Mouse (Mus musculus) limb, embryonic 13.5 days (tissue): Measurements from ENCODE around the gene Nodal. TPM values are rescaled to one million over a fixed set of nuclear protein-coding genes. Genes with fewer than 3 reads are reported as not detected.

Experiments used
- ATAC-seq: fragments of 200-750 bp; cut with Nextera tagmentation; 2 replicates; pipeline ENCODE4 v1.8.0; 2017; ENCODE audit warnings: low read depth, moderate number of reproducible peaks, moderate TSS enrichment; ENCODE audit not compliant: low FRiP score
- H3K27ac ChIP-seq: fragments of 300-500 bp; sonication (generic); 2 replicates; pipeline ENCODE4 v1.5.1; 2015; ENCODE audit warnings: inconsistent platforms, mild to moderate bottlenecking, moderate library complexity
- H3K27me3 ChIP-seq: fragments of 300-500 bp; sonication (generic); 2 replicates; pipeline ENCODE4 v1.6.1; 2015; ENCODE audit warnings: mild to moderate bottlenecking, inconsistent platforms
- H3K36me3 ChIP-seq: fragments of 300-500 bp; sonication (generic); 2 replicates; pipeline ENCODE4 v1.6.1; 2015; ENCODE audit warnings: inconsistent platforms, mild to moderate bottlenecking, moderate library complexity
- H3K4me1 ChIP-seq: fragments of 300-500 bp; sonication (generic); 2 replicates; pipeline ENCODE4 v1.6.1; 2015; ENCODE audit warnings: inconsistent platforms
- H3K4me2 ChIP-seq: fragments of 300-500 bp; sonication (generic); replicated peaks from 2 replicates; pipeline ENCODE4 v1.6.1; 2015; ENCODE audit warnings: inconsistent platforms, mild to moderate bottlenecking, moderate library complexity
- H3K4me3 ChIP-seq: fragments of 300-500 bp; sonication (generic); 2 replicates; pipeline ENCODE4 v1.5.1; 2015; ENCODE audit warnings: moderate library complexity, mild to moderate bottlenecking, inconsistent platforms
- H3K9ac ChIP-seq: fragments of 300-500 bp; sonication (generic); 2 replicates; pipeline ENCODE4 v1.6.1; 2015; ENCODE audit warnings: mild to moderate bottlenecking, inconsistent platforms
- H3K9me3 ChIP-seq: fragments of 300-500 bp; sonication (generic); 2 replicates; pipeline ENCODE4 v1.6.1; 2016; ENCODE audit warnings: inconsistent platforms
- WGBS: fragments of 180-500 bp; shearing (Covaris S2); methylation state at CpG from one replicate; pipeline ENCODE4 v1.1.7; 2015; 5-methylcytosine and 5-hydroxymethylcytosine counted together
- polyA plus RNA-seq: library from polyadenylated mRNA; unstranded; fragments of >200 nt; fragmentation: Nextera tagmentation; extraction: Ambion mirVana; gene quantifications from 2 replicates; pipeline ENCODE4 v1.2.1, GENCODE M21; 2015

Nodal gene
- polyA plus RNA-seq, result 0.19 and 0.20 TPM in 2 replicates

DNA sequence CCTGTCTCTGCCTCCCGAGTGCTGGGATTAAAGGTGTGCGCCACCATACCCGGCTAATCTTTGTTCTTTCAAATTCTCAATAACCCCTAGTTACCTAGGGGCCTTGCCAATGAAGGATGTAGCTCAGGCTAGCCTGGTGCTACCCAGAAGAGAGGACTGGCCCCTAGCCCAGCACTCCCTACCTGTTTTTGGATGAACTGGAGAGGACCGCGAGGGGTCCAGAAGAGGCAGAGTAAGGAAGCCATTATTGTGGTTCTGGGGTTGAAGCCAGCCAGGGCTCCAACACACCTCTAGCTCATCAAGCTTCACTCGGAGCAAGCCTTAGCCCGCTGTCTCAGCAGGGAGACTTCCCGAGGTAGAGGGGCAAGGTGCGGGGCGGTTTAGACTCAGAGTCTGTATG is at the start of gene Nodal:
Nodal (plus strand) TSS at position 301 of the 400 bp plus-strand sequence.
- Histone ChIP-seq H3K27ac (no peak within 1 kb of the TSS), H3K9me3 (no peaks in the 10 kb centered on the region), H3K9ac (peak within 1 kb of the TSS; percentile 59), H3K27me3 (peaks cover 70% of the 10 kb centered on the region), H3K36me3 (no peaks in the 10 kb centered on the region), H3K4me2 (peak within 1 kb of the TSS; percentile 85), H3K4me1 (peaks cover 16% of the 10 kb centered on the region), H3K4me3 (peak within 1 kb of the TSS; percentile 49)
- peak; percentile 32; the same call in 1 of the 2 replicates for ATAC-seq
- 18% methylated on average over 10 of the region's 10 CpGs for WGBS

DNA sequence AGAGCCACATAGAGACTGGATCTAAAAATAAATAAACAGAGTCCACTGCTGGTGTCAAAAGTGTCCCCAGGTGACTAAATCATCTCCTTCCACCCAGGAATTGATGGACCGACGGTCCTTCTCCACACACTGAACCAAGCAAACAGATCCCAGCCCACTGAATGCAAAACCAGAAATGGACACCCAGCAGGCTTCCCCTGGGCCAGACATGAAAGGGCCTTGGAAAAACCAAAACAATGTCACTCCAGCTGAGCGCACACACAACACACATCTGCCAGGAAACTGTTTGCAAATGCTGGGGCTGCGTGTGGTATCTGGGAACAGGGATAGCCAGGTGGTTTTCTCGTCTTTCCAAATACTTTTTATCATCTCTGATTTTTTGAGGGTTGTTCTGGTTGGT is 48.0 kb upstream of the Nodal start:
- Histone ChIP-seq H3K27ac (peak overlapping the region; percentile 34), H3K4me3 (no peak overlapping the region), H3K9ac (no peak overlapping the region), H3K4me2 (no peak overlapping the region), H3K36me3 (no peaks in the 10 kb centered on the region), H3K4me1 (peaks cover 39% of the 10 kb centered on the region), H3K27me3 (no peaks in the 10 kb centered on the region), H3K9me3 (peaks cover 3% of the 10 kb centered on the region; the same call in 1 of the 2 replicates)
- no peak for ATAC-seq
- 43% methylated on average over 5 of the region's 5 CpGs for WGBS

DNA sequence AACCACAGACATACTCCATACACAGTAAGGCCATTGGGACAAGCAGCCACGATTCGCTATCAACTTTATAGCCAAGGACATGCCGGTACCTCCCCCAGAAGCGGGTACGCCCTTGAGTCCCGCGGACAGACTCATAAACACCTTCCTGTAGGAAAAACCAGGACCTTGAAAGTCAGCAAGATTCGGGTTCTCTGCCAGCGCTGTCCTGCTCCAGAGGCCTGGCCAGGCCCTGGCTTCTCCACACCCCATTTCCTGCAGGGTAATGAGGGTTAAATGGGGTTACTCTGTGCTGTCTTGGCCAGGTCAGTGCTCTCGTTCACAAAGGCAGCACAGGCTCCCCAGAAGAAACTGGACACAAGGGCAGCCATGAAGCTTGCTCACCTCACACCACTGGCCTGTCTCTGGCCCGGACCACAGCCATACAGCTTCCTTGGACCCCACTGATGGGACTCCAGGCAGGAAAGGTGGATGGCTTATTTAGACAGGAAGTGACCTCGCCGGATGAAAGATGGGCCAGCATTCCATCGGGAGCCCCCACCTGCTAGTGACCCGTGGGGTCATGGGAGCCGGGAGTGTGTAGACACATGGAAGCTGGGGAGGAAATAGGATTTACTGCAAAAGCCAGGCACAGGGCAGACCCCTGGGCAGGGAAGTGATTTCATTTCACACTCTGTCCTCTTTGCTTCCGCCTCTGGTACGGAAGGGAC is 47.3 kb upstream of the Nodal start:
- Histone ChIP-seq H3K4me3 (no peak overlapping the region), H3K36me3 (no peaks in the 10 kb centered on the region), H3K9me3 (peaks cover 3% of the 10 kb centered on the region; the same call in 1 of the 2 replicates), H3K4me2 (peak overlapping the region; percentile 24), H3K9ac (no peak overlapping the region), H3K27me3 (no peaks in the 10 kb centered on the region), H3K4me1 (peaks cover 43% of the 10 kb centered on the region), H3K27ac (peak overlapping the region; percentile 34)
- ATAC-seq, result peak; percentile 29; the same call in 1 of the 2 replicates
- WGBS, result 23% methylated on average over 18 of the region's 18 CpGs

DNA sequence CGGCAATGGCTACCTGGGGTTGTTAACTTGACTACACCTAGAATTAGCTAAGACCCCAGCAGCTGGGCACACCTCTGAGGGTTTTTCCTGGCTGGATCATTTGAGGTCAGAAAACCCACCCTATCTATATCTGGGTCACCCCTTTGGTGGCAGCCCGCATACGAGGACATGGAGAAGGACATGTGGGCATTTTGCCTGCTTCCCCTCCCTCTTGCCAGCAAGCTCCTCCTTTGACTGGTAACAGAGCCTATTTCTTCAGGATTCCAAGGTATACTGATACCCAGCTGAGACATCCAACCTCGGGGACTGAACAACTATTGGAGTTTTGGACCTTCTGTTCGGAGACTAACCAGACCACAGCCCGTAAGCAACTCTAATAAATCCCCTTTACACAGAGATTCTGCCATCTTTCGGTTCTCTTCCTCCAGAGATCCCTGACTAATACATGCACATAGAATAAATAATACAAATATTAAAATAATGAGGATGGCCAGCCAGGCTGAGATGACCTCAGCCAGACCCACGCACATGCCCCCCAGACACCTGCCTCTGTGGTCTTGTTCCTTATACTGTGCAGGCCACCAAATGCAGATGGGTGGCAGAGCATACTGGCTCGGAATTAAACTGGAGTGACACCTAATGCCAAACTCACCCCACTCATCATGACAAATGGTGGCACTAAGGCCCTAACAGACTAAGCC is 45.7 kb upstream of the Nodal start:
- no peaks in the 10 kb centered on the region for H3K27me3 ChIP-seq
- ATAC-seq, result no peak
- no peaks in the 10 kb centered on the region for H3K36me3 ChIP-seq
- peaks cover 40% of the 10 kb centered on the region for H3K4me1 ChIP-seq
- no peak overlapping the region for H3K27ac ChIP-seq
- no peak overlapping the region for H3K4me2 ChIP-seq
- peaks cover 3% of the 10 kb centered on the region; the same call in 1 of the 2 replicates for H3K9me3 ChIP-seq
- H3K9ac ChIP-seq, result no peak overlapping the region
- 77% methylated on average over 9 of the region's 9 CpGs for WGBS
- no peak overlapping the region for H3K4me3 ChIP-seq

DNA sequence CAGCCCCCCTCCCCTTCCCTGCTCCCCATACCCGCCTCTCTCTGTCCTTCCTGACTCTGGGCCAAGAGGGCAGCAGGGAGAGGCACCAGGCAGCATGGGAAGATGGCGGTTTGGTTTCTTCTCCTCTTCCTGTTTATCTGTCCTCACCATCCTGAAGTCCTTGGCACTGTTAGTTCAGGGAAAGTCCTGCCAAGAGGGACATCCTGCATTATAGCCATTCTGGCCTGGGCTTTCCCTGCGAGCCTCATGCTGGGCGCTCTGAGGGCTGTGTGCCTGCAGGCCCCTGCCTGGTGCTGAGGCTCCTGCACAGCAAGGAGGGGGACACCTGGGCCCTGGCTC is 45.2 kb upstream of the Nodal start:
- Histone ChIP-seq H3K9ac (no peak overlapping the region), H3K4me2 (no peak overlapping the region), H3K27me3 (no peaks in the 10 kb centered on the region), H3K4me3 (no peak overlapping the region), H3K9me3 (peaks cover 3% of the 10 kb centered on the region; the same call in 1 of the 2 replicates), H3K27ac (no peak overlapping the region), H3K36me3 (no peaks in the 10 kb centered on the region), H3K4me1 (peaks cover 35% of the 10 kb centered on the region)
- no peak for ATAC-seq
- WGBS, result 82% methylated on average over 4 of the region's 4 CpGs

DNA sequence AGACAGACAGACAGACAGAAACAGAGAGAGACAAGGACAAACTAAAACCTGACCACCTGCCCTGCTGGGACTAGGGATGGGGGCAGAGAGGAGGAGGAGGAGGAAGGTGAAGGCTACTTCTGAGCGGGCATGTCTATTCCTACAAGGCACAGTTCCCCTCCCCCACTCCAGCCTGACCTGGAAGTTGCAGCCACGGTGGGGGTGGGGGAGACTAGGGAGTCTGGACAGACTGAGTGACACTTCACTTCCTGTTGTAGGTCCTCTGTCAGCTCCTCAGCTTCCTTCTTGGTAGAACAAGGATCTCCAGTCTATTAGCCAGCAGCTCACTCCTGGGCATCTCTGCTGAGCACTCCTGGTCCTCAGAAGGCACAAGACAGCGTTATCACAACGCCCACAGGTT is 43.7 kb upstream of the Nodal start:
- H3K4me1 ChIP-seq, result peaks cover 34% of the 10 kb centered on the region
- H3K27ac ChIP-seq, result no peak overlapping the region
- H3K36me3 ChIP-seq, result no peaks in the 10 kb centered on the region; the same call in 1 of the 2 replicates
- 44% methylated on average over 4 of the region's 4 CpGs for WGBS
- peaks cover 3% of the 10 kb centered on the region; the same call in 1 of the 2 replicates for H3K9me3 ChIP-seq
- H3K4me3 ChIP-seq, result no peak overlapping the region
- ATAC-seq, result no peak
- H3K4me2 ChIP-seq, result no peak overlapping the region
- no peak overlapping the region for H3K9ac ChIP-seq
- no peaks in the 10 kb centered on the region for H3K27me3 ChIP-seq

DNA sequence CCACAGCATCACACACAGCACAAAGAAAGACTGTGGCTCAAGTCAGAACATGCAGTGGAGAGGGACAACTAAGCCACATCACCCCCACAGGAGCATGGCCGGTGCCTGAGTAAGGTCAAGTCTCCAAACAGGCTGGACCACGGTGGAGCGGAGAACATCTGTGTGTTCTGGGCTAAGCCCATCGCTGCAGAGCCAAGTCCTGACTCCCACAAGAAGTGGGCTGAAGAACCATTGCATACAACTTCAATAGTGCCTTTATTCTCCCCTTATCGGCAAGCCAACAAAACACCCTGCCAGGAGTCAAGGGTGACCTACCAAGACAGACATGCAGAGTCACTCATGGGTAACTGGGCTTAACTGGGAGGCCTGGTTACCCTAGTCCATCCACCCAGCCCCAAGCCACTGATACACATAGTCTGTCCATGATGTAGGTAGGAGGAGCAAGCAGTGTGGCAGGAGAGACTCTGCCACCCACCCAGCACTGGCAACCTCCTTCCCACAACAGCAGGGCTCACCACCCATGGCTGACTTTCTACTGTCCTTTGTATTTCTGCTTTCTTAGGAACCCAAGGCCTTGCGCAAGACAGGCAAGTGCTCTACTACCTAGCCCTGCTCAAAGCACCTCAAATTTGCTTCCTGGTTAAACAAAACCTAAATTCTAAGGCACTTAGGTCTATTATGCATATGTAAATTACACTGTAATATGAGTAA is 42.8 kb upstream of the Nodal start:
- H3K9me3 ChIP-seq, result peaks cover 3% of the 10 kb centered on the region; the same call in 1 of the 2 replicates
- H3K4me3 ChIP-seq, result no peak overlapping the region
- no peak overlapping the region for H3K27ac ChIP-seq
- H3K4me1 ChIP-seq, result peaks cover 28% of the 10 kb centered on the region
- H3K9ac ChIP-seq, result no peak overlapping the region
- H3K36me3 ChIP-seq, result no peaks in the 10 kb centered on the region; the same call in 1 of the 2 replicates
- no peaks in the 10 kb centered on the region for H3K27me3 ChIP-seq
- WGBS, result 83% methylated on average over 6 of the region's 6 CpGs
- ATAC-seq, result no peak
- H3K4me2 ChIP-seq, result no peak overlapping the region

DNA sequence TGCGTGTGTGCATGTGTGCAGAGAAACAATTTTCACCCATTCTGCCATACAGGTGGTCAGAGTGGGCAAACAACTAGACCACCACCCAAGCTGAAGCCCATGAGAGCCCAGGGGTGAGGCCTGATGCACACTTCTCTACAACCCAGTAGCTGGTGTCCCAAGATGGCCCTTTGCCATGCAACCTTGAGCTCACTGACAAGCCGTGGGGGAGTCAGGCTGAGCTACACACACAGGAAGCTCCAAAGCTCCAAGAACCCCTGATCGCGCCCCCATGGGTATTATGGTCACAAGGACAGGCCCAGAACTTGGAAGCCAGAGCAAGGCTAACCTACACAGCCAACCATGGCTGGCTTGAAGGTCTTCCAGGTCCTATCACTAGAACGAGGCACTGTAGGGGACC is 39.7 kb upstream of the Nodal start:
- H3K4me1 ChIP-seq, result peaks cover 32% of the 10 kb centered on the region
- H3K4me2 ChIP-seq, result no peak overlapping the region
- peaks cover 11% of the 10 kb centered on the region; the same call in 1 of the 2 replicates for H3K27me3 ChIP-seq
- H3K4me3 ChIP-seq, result no peak overlapping the region
- no peak overlapping the region for H3K9ac ChIP-seq
- ATAC-seq, result no peak
- no peaks in the 10 kb centered on the region; the same call in 1 of the 2 replicates for H3K36me3 ChIP-seq
- WGBS, result 89% methylated on average over 5 of the region's 5 CpGs
- H3K27ac ChIP-seq, result no peak overlapping the region
- peaks cover 3% of the 10 kb centered on the region; the same call in 1 of the 2 replicates for H3K9me3 ChIP-seq

DNA sequence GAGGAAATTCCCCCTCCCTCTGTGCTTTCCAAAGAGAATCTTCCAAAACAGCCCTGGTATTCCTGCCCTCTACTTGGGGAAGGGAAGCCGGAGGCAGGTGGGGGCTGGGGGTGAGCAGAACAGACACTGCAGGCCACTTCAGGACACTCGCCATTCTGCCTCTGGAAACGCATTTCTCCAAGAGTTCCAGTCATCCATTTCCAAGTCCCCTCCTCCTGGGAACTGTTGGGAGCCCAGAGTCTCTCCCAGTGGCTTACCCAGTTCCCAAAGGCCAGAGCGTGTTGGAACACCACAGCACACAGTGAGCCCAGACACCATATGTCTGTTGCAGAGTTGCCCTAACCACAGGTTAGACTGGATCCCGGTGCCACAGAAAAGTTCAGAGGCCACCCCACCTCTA is 39.1 kb upstream of the Nodal start:
- H3K4me3 ChIP-seq, result no peak overlapping the region
- WGBS, result 89% methylated on average over 5 of the region's 5 CpGs
- peaks cover 11% of the 10 kb centered on the region; the same call in 1 of the 2 replicates for H3K27me3 ChIP-seq
- peaks cover 34% of the 10 kb centered on the region for H3K4me1 ChIP-seq
- H3K36me3 ChIP-seq, result no peaks in the 10 kb centered on the region; the same call in 1 of the 2 replicates
- ATAC-seq, result no peak
- no peak overlapping the region for H3K9ac ChIP-seq
- peaks cover 3% of the 10 kb centered on the region; the same call in 1 of the 2 replicates for H3K9me3 ChIP-seq
- H3K27ac ChIP-seq, result no peak overlapping the region
- no peak overlapping the region for H3K4me2 ChIP-seq

DNA sequence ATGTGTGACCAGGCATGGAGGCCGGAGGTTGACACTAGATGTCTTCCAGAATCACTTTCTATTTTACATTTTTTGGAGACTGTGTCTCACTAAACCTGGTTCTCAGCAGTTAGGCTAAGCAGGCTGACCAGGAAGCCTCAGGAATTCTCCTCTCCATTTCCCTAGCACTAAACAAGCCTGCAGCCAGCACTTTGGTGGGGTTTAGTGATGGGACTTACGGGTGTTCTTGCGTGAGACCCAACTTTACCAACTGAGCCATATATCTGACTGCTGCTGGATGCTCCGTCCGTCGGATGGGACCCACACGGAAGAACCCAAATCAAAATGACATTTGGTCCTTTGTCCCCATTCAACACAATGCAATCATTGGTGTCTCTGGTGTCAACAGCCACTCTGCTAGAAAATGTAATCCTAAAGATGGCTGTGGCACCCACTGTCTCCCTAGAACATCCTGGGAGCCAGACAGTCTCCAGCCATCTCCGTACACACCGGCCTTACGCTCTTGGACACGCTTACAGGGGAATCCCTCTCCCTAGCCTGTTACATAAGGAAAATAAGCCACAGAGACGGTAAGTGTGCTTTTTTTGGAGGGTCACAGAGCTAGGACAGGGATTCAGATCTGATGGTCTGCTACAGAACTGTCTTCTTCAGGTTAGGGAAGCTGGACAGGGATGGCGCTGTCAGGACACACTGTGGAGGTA is 38.3 kb upstream of the Nodal start:
- H3K4me1 ChIP-seq, result peaks cover 40% of the 10 kb centered on the region
- H3K4me3 ChIP-seq, result no peak overlapping the region
- peak overlapping the region; percentile 98 for H3K4me2 ChIP-seq
- WGBS, result 90% methylated on average over 13 of the region's 13 CpGs
- ATAC-seq, result no peak
- H3K9me3 ChIP-seq, result no peaks in the 10 kb centered on the region
- peak overlapping the region; percentile 8; the same call in 1 of the 2 replicates for H3K9ac ChIP-seq
- peak overlapping the region; percentile 61; the same call in 1 of the 2 replicates for H3K27ac ChIP-seq
- no peaks in the 10 kb centered on the region; the same call in 1 of the 2 replicates for H3K36me3 ChIP-seq
- H3K27me3 ChIP-seq, result peaks cover 11% of the 10 kb centered on the region; the same call in 1 of the 2 replicates

DNA sequence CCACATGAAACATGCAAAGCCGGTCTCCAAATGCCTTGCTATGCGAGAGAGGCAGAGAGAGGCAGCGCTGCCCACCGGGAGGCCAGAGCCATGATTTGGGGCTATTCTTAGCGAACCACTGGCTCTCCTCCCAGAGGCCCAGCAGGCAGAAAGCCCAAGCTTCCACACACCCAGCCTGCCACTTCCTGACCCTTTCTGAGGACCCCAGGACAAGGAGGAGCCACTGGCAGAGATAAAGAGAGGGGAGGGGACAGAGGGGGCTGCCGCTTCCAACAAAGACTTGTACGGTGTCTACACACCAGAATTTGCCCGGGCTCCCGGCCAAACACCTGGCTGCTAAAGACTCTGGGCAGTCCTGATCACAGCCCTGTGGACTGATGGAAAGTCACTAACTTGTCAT is 37.6 kb upstream of the Nodal start:
- Histone ChIP-seq H3K27me3 (peaks cover 11% of the 10 kb centered on the region; the same call in 1 of the 2 replicates), H3K4me3 (peak overlapping the region; percentile 10; the same call in 1 of the 2 replicates), H3K9ac (peak overlapping the region; percentile 8; the same call in 1 of the 2 replicates), H3K4me2 (peak overlapping the region; percentile 98), H3K36me3 (no peaks in the 10 kb centered on the region; the same call in 1 of the 2 replicates), H3K27ac (peak overlapping the region; percentile 61), H3K4me1 (peaks cover 35% of the 10 kb centered on the region), H3K9me3 (no peaks in the 10 kb centered on the region)
- ATAC-seq, result no peak
- WGBS, result 16% methylated on average over 9 of the region's 9 CpGs
